Mouse (Mus musculus): ENCODE data around the gene Mdm4. TPM values are rescaled to one million over a fixed set of nuclear protein-coding genes. Genes with fewer than 3 reads are reported as not detected.

Gene Mdm4
- polyA plus RNA-seq (2012; rRNA removed) = 76.2 and 77.8 TPM in 2 replicates

- WGBS = 95% methylated on average over 5 of the region's 5 CpGs
- no peak within 1 kb of the TSS for H3K4me3 ChIP-seq (replicated peaks; ENCODE audit: insufficient read depth, low read depth, low read length)
Observed at GRCm38 (mm10) chr1:133030461-133030860, at the start of gene Mdm4. Gene Mdm4 (minus strand): TSS chr1:133030561.

GRCm38 (mm10) chr1:133080079-133080561 is 49.8 kb upstream of the Mdm4 start:
- no peaks in the 10 kb centered on the region for H3K27me3 ChIP-seq (ENCODE audit: control insufficient read depth, insufficient read depth, low read length)
- WGBS = 46% methylated on average over 9 of the region's 9 CpGs
- H3K4me3 ChIP-seq (replicated peaks; ENCODE audit: insufficient read depth, low read depth, low read length) = no peak overlapping the region
- H3K4me1 ChIP-seq (ENCODE audit: control insufficient read depth, insufficient read depth, low read length) = no peaks in the 10 kb centered on the region
- no peak for DNase-seq
- no peak for TF ChIP-seq CTCF (IDR thresholded peaks at IDR 0.05; ENCODE audit: borderline replicate concordance, insufficient read depth, low read depth, low read length)
- TF ChIP-seq POLR2A (IDR thresholded peaks at IDR 0.05; ENCODE audit: borderline replicate concordance, insufficient read depth, low read length) = no peak
- H3K27ac ChIP-seq (ENCODE audit: insufficient read depth, low read length) = no peak overlapping the region

More at GRCm38 (mm10) chr1:133030461-133030860, at the start of gene Mdm4:
- no peak within 1 kb of the TSS for H3K27ac ChIP-seq (ENCODE audit: insufficient read depth, low read length)
- no peaks in the 10 kb centered on the region for H3K4me1 ChIP-seq (ENCODE audit: control insufficient read depth, insufficient read depth, low read length)
- no peak for DNase-seq
- no peaks in the 10 kb centered on the region for H3K27me3 ChIP-seq (ENCODE audit: control insufficient read depth, insufficient read depth, low read length)
- TF ChIP-seq POLR2A (IDR thresholded peaks at IDR 0.05; ENCODE audit: borderline replicate concordance, insufficient read depth, low read length) = no peak
- no peak for TF ChIP-seq CTCF (IDR thresholded peaks at IDR 0.05; ENCODE audit: borderline replicate concordance, insufficient read depth, low read depth, low read length)

DNA sequence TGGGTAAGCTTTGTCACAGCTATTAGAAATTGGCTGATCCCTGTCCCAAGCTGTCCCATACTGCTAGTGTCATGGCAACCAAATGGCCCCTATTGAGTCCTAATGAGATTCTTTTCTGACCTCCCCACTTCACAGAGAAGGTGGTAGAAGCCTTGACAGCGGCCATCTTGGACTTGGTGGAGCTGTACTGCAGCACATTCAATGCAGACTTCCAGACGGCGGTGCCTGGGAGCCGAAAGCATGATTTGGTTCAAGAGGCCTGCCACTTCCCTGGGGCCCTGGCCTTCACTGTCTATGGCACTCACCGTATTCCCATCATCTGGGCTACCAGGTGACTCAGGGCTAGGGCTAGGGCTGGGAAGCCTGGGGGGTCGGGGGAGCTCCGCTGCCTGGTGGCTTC is 49.1 kb upstream of the Mdm4 start:
- Histone ChIP-seq H3K4me1 (ENCODE audit: control insufficient read depth, insufficient read depth, low read length) (no peaks in the 10 kb centered on the region), H3K27ac (ENCODE audit: insufficient read depth, low read length) (no peak overlapping the region), H3K4me3 (replicated peaks; ENCODE audit: insufficient read depth, low read depth, low read length) (no peak overlapping the region), H3K27me3 (ENCODE audit: control insufficient read depth, insufficient read depth, low read length) (no peaks in the 10 kb centered on the region)
- TF ChIP-seq CTCF (IDR thresholded peaks at IDR 0.05; ENCODE audit: borderline replicate concordance, insufficient read depth, low read depth, low read length) = no peak
- no peak for TF ChIP-seq POLR2A (IDR thresholded peaks at IDR 0.05; ENCODE audit: borderline replicate concordance, insufficient read depth, low read length)
- 68% methylated on average over 7 of the region's 7 CpGs for WGBS
- no peak for DNase-seq

GRCm38 (mm10) chr1:133078338-133078727 is 48.0 kb upstream of the Mdm4 start:
- no peak for DNase-seq
- TF ChIP-seq CTCF (IDR thresholded peaks at IDR 0.05; ENCODE audit: borderline replicate concordance, insufficient read depth, low read depth, low read length) (no peak), POLR2A (IDR thresholded peaks at IDR 0.05; ENCODE audit: borderline replicate concordance, insufficient read depth, low read length) (no peak)
- H3K4me1 ChIP-seq (ENCODE audit: control insufficient read depth, insufficient read depth, low read length) = no peaks in the 10 kb centered on the region
- no peaks in the 10 kb centered on the region for H3K27me3 ChIP-seq (ENCODE audit: control insufficient read depth, insufficient read depth, low read length)
- H3K4me3 ChIP-seq (replicated peaks; ENCODE audit: insufficient read depth, low read depth, low read length) = no peak overlapping the region
- WGBS = 89% methylated on average over 1 of the region's 1 CpGs
- no peak overlapping the region for H3K27ac ChIP-seq (ENCODE audit: insufficient read depth, low read length)

DNA sequence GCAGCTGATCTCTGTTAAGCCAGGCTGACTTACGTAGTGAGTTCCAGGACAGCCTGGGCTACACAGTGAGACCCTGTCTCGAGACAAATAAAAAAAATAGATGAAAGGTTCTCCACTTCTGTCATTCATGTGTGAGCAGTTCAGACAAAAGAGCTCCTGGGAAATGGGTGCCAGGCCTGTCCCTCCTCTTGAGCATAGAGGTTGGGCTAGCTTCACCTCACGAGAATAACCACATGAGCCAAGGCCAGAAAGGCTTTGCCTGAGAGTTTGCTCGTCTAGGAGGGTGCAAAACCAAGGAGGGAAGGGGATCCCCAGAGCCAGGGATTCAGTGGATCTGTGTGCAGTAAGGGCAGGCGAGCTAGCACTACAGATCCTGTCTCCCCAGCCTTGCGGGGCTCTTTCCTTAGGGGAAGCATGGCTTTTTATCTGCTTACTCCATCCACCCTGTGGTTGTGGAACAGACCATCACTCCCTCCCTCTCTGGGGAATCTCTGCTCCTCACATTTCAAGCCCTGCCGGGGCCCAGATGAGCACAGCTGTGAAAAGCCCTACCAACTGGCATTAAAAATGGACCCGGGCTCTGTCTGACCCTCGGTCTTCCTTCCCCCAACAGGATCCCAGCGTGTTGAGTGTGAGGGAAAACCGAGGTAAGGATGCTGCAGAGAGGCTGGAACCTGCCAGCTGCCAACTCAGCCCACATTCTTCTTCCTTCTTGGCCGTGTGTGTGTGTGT is 47.4 kb upstream of the Mdm4 start:
- no peak overlapping the region for H3K4me3 ChIP-seq (replicated peaks; ENCODE audit: insufficient read depth, low read depth, low read length)
- DNase-seq = no peak
- H3K4me1 ChIP-seq (ENCODE audit: control insufficient read depth, insufficient read depth, low read length) = no peaks in the 10 kb centered on the region
- H3K27me3 ChIP-seq (ENCODE audit: control insufficient read depth, insufficient read depth, low read length) = no peaks in the 10 kb centered on the region
- TF ChIP-seq POLR2A (IDR thresholded peaks at IDR 0.05; ENCODE audit: borderline replicate concordance, insufficient read depth, low read length) (no peak), CTCF (IDR thresholded peaks at IDR 0.05; ENCODE audit: borderline replicate concordance, insufficient read depth, low read depth, low read length) (no peak)
- WGBS = 65% methylated on average over 12 of the region's 12 CpGs
- no peak overlapping the region for H3K27ac ChIP-seq (ENCODE audit: insufficient read depth, low read length)

DNA sequence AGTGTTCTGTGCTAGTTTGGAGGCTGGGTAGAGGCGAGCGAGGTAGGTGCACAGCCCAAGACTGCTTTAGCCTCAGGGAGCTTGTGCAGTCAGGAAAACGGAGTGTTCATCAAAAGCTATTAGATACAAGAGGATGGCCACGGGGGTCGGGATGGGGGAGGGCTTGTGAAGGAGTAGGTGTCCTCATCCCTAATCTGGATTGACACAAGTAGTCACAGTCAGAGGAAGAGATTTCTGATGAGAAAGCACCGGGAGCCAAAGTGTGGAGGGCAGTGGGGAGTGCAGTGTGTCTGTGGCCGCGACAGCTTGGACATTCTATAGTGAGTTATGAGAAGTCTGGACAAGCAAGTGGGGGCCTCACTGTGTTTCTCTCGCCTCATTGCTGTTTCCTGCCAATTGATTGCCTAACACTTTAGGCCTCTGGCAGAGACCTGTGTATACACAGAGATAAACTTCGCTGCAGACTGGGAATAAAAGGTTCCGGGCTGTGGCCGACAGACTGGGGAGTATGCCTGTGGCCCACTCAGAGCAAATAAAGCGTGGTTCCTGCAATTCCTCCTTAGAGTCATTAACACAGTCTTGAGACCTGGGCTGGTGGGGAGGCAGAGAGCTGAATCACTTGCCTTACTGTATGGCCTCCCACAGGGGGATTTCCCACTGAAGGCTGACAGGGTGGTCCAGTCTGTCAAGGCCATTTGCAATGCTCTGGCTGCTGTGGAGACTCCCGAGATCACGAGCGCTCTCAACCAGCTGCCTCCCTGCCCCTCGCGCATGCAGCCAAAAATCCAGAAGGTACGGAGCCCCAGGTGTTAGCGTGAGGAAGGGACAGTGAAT is 46.5 kb upstream of the Mdm4 start:
- DNase-seq = no peak
- H3K27ac ChIP-seq (ENCODE audit: insufficient read depth, low read length) = no peak overlapping the region
- H3K27me3 ChIP-seq (ENCODE audit: control insufficient read depth, insufficient read depth, low read length) = no peaks in the 10 kb centered on the region
- H3K4me3 ChIP-seq (replicated peaks; ENCODE audit: insufficient read depth, low read depth, low read length) = no peak overlapping the region
- 56% methylated on average over 20 of the region's 20 CpGs for WGBS
- TF ChIP-seq CTCF (IDR thresholded peaks at IDR 0.05; ENCODE audit: borderline replicate concordance, insufficient read depth, low read depth, low read length) = no peak
- TF ChIP-seq POLR2A (IDR thresholded peaks at IDR 0.05; ENCODE audit: borderline replicate concordance, insufficient read depth, low read length) = no peak
- H3K4me1 ChIP-seq (ENCODE audit: control insufficient read depth, insufficient read depth, low read length) = peaks cover 4% of the 10 kb centered on the region; the same call in 1 of the 2 replicates

DNA sequence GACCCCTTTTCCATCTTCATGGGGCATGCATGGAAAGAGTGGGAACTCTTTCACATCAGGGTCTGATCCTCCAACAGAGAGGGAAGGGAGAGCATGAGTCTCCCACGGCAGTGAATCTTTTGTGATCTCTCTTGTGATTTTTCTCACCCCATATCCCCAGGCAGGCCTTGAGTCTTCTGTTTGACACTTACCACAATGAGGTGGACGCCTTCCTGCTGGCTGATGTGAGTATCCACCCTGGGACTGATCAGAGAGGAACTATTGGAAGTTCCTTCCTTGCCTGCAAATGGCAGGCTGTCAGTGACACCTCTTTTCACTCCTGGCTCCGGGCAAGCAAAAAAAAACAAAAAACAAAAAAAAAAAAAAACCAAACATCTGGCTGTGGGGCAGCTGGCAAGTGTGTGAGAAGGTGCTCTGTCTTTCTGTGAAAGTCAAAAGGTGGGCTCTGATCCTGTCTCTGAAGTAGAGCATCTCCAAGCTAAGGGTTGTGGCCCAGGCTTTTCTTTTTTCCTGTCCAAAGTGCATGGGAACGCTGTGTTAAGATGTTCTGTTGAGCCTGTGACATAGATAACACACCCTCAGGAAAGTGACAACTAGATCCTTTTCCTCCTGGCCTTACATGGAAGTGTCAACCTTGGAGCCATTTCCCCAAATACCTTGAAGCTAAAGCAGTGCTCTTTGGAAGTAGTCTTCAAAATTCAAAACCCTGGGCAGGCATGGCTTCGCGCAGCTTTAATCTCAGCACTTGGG is 45.5 kb upstream of the Mdm4 start:
- WGBS = 91% methylated on average over 6 of the region's 6 CpGs
- no peaks in the 10 kb centered on the region for H3K27me3 ChIP-seq (ENCODE audit: control insufficient read depth, insufficient read depth, low read length)
- TF ChIP-seq POLR2A (IDR thresholded peaks at IDR 0.05; ENCODE audit: borderline replicate concordance, insufficient read depth, low read length) = no peak
- TF ChIP-seq CTCF (IDR thresholded peaks at IDR 0.05; ENCODE audit: borderline replicate concordance, insufficient read depth, low read depth, low read length) = no peak
- DNase-seq = no peak
- no peak overlapping the region for H3K27ac ChIP-seq (ENCODE audit: insufficient read depth, low read length)
- H3K4me3 ChIP-seq (replicated peaks; ENCODE audit: insufficient read depth, low read depth, low read length) = no peak overlapping the region
- peaks cover 10% of the 10 kb centered on the region for H3K4me1 ChIP-seq (ENCODE audit: control insufficient read depth, insufficient read depth, low read length)
